Mouse (Mus musculus) intestine, postnatal 0 days (tissue): Measurements from ENCODE around the gene Mob2. TPM values are rescaled to one million over a fixed set of nuclear protein-coding genes. Genes with fewer than 3 reads are reported as not detected.

Experiments used
- ATAC-seq: fragments of 200-750 bp; cut with Nextera tagmentation; 2 replicates; pipeline ENCODE4 v1.8.0; 2017; ENCODE audit warnings: mild to moderate bottlenecking, moderate TSS enrichment, moderate library complexity
- H3K27ac ChIP-seq: fragments of 300-500 bp; sonication (generic); 2 replicates; pipeline ENCODE4 v1.5.1; 2014; ENCODE audit warnings: mild to moderate bottlenecking, low read depth, low read length, moderate library complexity
- H3K27me3 ChIP-seq: fragments of 300-500 bp; sonication (generic); replicated peaks from 2 replicates; pipeline ENCODE4 v1.6.1; 2014; ENCODE audit warnings: low read length, mixed read lengths; ENCODE audit not compliant: control insufficient read depth, insufficient read depth
- H3K36me3 ChIP-seq: fragments of 300-500 bp; sonication (generic); 2 replicates; pipeline ENCODE4 v1.6.1; 2014; ENCODE audit warnings: mild to moderate bottlenecking, moderate library complexity; ENCODE audit not compliant: control insufficient read depth, insufficient read depth
- H3K4me1 ChIP-seq: fragments of 300-500 bp; sonication (generic); replicated peaks from 2 replicates; pipeline ENCODE4 v1.6.1; 2014; ENCODE audit warnings: antibody characterized with exemption, low read length, mixed read lengths; ENCODE audit not compliant: control insufficient read depth, insufficient read depth
- H3K4me2 ChIP-seq: fragments of 300-500 bp; sonication (generic); replicated peaks from 2 replicates; pipeline ENCODE4 v1.6.1; 2014; ENCODE audit warnings: low read depth, mild to moderate bottlenecking, moderate library complexity
- H3K4me3 ChIP-seq: fragments of 300-500 bp; sonication (generic); 2 replicates; pipeline ENCODE4 v1.5.1; 2014; ENCODE audit warnings: low read depth, low read length
- H3K9ac ChIP-seq: fragments of 300-500 bp; sonication (generic); 2 replicates; pipeline ENCODE4 v1.6.1; 2014; ENCODE audit warnings: mild to moderate bottlenecking, low read depth, low read length
- H3K9me3 ChIP-seq: fragments of 300-500 bp; sonication (generic); 2 replicates; pipeline ENCODE4 v1.6.1; 2016; ENCODE audit warnings: mixed run types; ENCODE audit not compliant: control insufficient read depth
- CTCF ChIP-seq: sonication (generic); IDR thresholded peaks from 2 replicates; pipeline ENCODE4 v1.5.1; 2016; ENCODE audit warnings: low read depth, mild to moderate bottlenecking, control low read depth, antibody characterized with exemption, moderate library complexity
- WGBS: fragments of 180-500 bp; shearing (Covaris S2); extraction: QIAGEN DNeasy Blood & Tissue Kit; methylation state at CpG from one replicate; pipeline ENCODE4 v1.1.7; 2014; 5-methylcytosine and 5-hydroxymethylcytosine counted together
- polyA plus RNA-seq: library from polyadenylated mRNA; unstranded; fragments of >200 nt; fragmentation: Nextera tagmentation; extraction: Ambion mirVana; gene quantifications from 2 replicates; pipeline ENCODE4 v1.2.1, GENCODE M21; 2015

The Mob2 gene
- polyA plus RNA-seq, 1 experiment from 2014 or later: 54.7 TPM

DNA sequence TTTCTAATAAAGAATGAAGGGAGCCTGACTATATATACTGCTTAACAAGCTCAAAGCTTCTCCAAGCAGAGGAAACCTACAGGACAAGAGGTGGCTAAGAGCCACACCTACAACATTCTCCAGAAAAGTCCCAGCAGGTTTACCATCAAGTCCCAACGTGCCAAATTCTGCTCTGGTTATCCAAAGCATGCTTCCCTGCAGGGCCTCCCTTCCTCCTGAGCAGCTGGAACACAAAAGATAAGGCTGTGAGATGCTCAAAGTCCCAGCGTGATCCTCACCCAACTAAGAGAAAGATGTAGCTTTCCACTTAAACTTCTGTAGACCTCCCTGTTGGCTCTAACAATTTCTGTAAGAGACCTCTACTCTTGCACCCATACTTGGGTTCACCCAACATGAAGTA is 1.8 kb downstream of the Mob2 start:
- H3K27me3 ChIP-seq: no peaks in the 10 kb centered on the region
- no peaks in the 10 kb centered on the region for H3K36me3 ChIP-seq
- peaks cover 12% of the 10 kb centered on the region for H3K4me1 ChIP-seq
- no peaks in the 10 kb centered on the region for H3K9me3 ChIP-seq
- H3K4me3 ChIP-seq: no peak overlapping the region
- no peak overlapping the region for H3K27ac ChIP-seq
- no peak for ATAC-seq
- TF ChIP-seq CTCF: no peak
- WGBS: 31% methylated on average over 2 of the region's 2 CpGs
- peak overlapping the region; percentile 87; the same call in 1 of the 2 replicates for H3K4me2 ChIP-seq
- no peak overlapping the region for H3K9ac ChIP-seq

DNA sequence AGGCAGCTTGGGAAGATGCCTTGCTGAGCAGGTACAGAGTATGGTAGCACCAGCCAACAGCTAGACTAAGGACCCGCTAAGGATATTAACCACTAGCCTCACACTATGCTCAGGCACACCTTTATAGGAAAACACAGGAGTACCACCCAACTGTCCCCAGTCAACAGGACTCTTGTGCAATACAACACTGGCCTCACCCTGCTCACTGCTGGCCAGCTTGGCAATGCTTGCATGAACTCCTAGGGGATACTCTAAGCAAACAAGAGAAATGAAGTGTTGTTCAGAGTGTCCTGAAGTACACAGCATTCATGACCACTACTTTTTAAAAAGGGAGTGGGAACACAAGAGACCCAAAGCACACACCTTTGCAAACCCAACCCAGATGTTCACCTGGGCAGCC is 3.7 kb downstream of the Mob2 start:
- no peak overlapping the region for H3K4me3 ChIP-seq
- WGBS: 77% methylated on average over 1 of the region's 1 CpGs
- TF ChIP-seq CTCF: no peak

DNA sequence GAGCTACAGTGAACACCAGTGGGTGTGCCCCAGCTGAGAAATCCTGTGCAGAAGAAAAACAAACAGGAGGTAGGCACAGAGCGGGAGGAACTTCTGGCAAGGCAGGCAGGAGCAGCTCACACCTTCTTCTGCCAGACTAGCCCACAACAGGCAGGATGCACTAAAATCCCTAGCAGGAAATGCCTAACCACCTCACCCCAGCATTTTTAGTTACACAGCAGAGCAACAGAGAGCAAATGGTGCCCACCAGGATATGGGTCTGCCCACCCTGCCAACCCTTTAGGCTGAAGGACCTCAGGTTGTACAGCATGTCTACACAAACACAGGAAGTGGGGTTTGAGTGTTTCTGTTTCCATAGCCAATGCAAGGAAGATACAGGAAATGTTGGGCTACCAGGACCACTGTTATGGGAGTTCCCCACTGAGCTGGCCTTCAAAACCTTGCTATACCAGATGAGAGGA is 4.2 kb downstream of the Mob2 start:
- WGBS: 35% methylated on average over 1 of the region's 1 CpGs
- no peak; the same call in 1 of the 2 replicates for ATAC-seq

More for the DNA sequence above, 3.7 kb downstream of the Mob2 start:
- Histone ChIP-seq H3K4me1 (peaks cover 12% of the 10 kb centered on the region), H3K27me3 (no peaks in the 10 kb centered on the region), H3K4me2 (no peak overlapping the region), H3K27ac (0 out of 2 replicates have a peak overlapping the region, but pooled peaks have one; percentile 46), H3K9me3 (no peaks in the 10 kb centered on the region), H3K9ac (0 out of 2 replicates have a peak overlapping the region, but pooled peaks have one; percentile 22), H3K36me3 (no peaks in the 10 kb centered on the region)
- no peak for ATAC-seq

DNA sequence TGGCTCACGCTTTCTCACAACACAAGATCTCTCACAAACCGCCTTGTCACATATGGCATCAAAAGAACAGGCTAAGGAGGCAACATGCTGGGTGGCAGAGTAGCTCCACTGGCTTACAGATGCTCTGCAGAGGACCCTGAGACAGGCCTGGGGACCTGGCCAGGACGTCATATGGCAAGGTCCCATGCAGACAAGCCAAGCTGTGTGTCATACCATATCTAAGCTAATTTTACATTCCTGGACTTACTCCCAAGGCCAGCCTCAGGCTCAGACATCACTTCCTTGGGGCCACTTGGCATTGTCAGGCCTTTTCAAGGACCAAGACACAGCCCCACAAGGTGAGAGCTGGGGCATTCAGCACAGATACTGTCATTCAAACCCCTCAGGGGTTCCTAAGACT is 5.4 kb downstream of the Mob2 start:
- Histone ChIP-seq H3K27ac (no peak overlapping the region), H3K9ac (no peak overlapping the region), H3K27me3 (no peaks in the 10 kb centered on the region), H3K9me3 (no peaks in the 10 kb centered on the region), H3K4me1 (peaks cover 12% of the 10 kb centered on the region; the same call in 1 of the 2 replicates), H3K4me3 (no peak overlapping the region), H3K36me3 (no peaks in the 10 kb centered on the region), H3K4me2 (no peak overlapping the region)
- no peak for ATAC-seq
- no peak for TF ChIP-seq CTCF
- WGBS: 86% methylated on average over 3 of the region's 3 CpGs

More for the DNA sequence above, 4.2 kb downstream of the Mob2 start:
- H3K27ac ChIP-seq: peak overlapping the region; percentile 46; the same call in 1 of the 2 replicates
- H3K9me3 ChIP-seq: no peaks in the 10 kb centered on the region
- H3K4me3 ChIP-seq: no peak overlapping the region
- H3K36me3 ChIP-seq: no peaks in the 10 kb centered on the region
- H3K9ac ChIP-seq: no peak overlapping the region
- no peak for TF ChIP-seq CTCF
- H3K27me3 ChIP-seq: no peaks in the 10 kb centered on the region
- peaks cover 12% of the 10 kb centered on the region for H3K4me1 ChIP-seq
- no peak overlapping the region for H3K4me2 ChIP-seq

GRCm38 (mm10) chr7:142050536-142050935 is 10.3 kb downstream of the Mob2 start:
- TF ChIP-seq CTCF: no peak
- Histone ChIP-seq H3K27ac (no peak overlapping the region), H3K4me1 (0 out of 2 replicates have a peak, but pooled peaks cover 3% of the 10 kb centered on the region), H3K4me3 (no peak overlapping the region), H3K9me3 (no peaks in the 10 kb centered on the region), H3K36me3 (no peaks in the 10 kb centered on the region), H3K9ac (no peak overlapping the region), H3K4me2 (no peak overlapping the region), H3K27me3 (no peaks in the 10 kb centered on the region)
- no peak for ATAC-seq

DNA sequence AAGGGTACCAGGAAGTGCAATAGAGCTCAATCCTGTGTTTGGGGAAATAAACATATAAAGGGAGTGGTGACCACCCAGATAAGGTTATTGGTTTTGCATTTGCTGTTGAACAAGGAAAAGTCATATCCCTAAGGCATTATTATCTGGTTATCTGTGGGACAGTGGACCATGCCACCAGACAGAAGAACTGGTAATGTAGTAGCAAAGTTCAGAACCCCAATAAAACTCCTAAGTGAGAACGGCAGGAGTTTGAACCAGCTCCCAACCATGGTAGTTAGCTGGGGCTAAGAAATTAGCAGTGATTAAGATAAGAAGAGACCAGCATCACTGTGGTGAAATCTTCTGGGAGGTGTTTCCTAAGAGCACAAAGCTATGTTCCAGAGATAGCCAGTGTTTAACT is 14.9 kb downstream of the Mob2 start:
- H3K27me3 ChIP-seq: no peaks in the 10 kb centered on the region
- peak; percentile 81 for ATAC-seq
- H3K27ac ChIP-seq: peak overlapping the region; percentile 64; the same call in 1 of the 2 replicates
- H3K9me3 ChIP-seq: no peaks in the 10 kb centered on the region
- H3K9ac ChIP-seq: no peak overlapping the region
- no peaks in the 10 kb centered on the region for H3K36me3 ChIP-seq
- 0 out of 2 replicates have a peak, but pooled peaks cover 3% of the 10 kb centered on the region for H3K4me1 ChIP-seq
- no peak overlapping the region for H3K4me2 ChIP-seq
- no peak for TF ChIP-seq CTCF
- 29% methylated on average over 1 of the region's 1 CpGs for WGBS
- no peak overlapping the region for H3K4me3 ChIP-seq
